Mouse (Mus musculus) liver, embryonic 14.5 days (tissue): Measurements from ENCODE around the gene Angptl2.

Experiments
- CTCF ChIP-seq: IDR thresholded peaks from 2 replicates; pipeline ENCODE4 v1.5.1; 2016; ENCODE audit warnings: antibody characterized with exemption, low read depth, control low read depth
- EP300 ChIP-seq: IDR thresholded peaks from 2 replicates; pipeline ENCODE4 v1.6.1; 2016; ENCODE audit warnings: antibody characterized with exemption, low read depth

GRCm38 (mm10) chr2:33274719-33275490 lies 59.0 kb downstream of the Angptl2 start:
- TF ChIP-seq CTCF, result no peak
- TF ChIP-seq EP300, result no peak
